Mouse (Mus musculus) testis, postnatal 10 days (tissue): ENCODE measurements around the gene Gm9573.

Source experiments
- DNase-seq: peaks from one replicate; pipeline ENCODE4 v3.0.0; 2021; ENCODE audit warnings: low spot score

The Gm9573 gene

GRCm38 (mm10) chr17:35594456-35594855 is 32.0 kb downstream of the Gm9573 start:
- no peak for DNase-seq

DNA sequence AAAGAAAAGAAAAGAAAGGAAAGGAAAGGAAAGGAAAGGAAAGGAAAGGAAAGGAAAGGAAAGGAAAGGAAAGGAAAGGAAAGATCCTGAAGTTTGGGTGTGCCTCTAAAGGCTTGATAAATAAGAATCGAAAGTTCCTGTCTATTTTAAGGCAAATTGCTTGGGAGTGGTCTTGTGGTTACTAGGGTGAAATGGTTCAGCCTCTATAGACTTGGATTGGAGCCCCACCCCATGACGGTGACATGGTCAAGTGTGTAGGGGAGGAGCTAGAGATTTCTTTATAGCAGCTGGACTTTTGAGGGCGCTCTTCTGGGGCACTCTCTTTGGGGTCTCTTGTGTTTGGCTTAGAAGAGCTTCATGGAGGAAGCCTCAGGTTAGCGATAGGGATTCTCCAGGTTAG is 32.7 kb downstream of the Gm9573 start:
- no peak for DNase-seq

DNA sequence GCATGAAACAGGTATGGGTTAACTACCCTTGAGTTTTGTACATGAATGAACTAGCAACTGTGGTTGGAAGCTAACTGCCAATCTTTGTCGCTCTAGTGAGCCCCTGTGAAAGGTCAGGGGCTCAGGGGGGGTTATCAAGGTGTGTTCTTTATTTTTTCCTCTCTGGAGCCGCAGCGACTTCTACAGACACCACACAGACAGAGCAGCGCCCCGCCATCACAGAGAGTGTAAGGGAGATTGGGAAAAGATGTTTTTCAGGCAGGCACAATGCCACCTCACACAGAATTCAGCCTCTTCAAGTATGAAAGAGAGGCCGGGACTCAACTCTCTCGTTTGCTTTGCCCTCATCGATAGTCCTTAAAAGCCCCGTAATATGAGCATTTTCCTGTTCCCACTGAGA is 34.3 kb downstream of the Gm9573 start:
- no peak for DNase-seq

DNA sequence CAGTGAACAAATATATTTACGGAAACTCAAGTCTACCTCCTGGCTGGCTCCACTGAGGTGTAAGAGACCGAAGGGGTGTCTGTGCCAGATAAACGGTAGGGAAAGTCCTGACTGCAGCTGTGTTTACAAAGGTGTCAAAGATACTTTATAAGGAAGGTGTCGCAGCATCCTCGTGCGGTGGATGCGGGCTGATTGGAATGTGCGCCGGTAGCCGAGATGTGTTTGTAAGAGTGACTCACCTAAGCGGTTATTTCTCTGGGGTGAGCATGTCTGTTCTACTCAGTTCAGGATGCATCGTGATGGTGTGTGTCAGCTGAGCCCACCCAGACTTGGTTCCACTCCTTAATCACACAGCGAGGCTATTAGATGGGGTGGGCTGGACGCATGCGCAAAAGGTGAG is 34.7 kb downstream of the Gm9573 start:
- no peak for DNase-seq

DNA sequence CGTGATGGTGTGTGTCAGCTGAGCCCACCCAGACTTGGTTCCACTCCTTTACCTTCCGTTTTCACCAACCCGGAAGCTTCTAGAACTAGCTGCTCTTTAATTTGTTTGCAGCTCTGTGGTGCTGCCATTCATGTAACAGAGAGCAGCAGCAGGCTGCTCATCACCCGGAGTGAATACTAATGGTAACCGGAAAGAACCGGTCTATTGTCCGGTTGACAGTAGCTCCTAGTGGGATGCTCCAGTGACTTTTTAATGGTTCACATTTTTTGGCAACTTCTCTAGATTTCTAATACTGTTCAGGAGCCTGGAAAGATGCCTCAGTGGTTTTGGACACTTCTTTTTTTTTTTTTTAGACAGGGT is 35.2 kb downstream of the Gm9573 start:
- DNase-seq, result no peak

GRCm38 (mm10) chr17:35590410-35591218 is 35.8 kb downstream of the Gm9573 start:
- DNase-seq, result peak; percentile 90

DNA sequence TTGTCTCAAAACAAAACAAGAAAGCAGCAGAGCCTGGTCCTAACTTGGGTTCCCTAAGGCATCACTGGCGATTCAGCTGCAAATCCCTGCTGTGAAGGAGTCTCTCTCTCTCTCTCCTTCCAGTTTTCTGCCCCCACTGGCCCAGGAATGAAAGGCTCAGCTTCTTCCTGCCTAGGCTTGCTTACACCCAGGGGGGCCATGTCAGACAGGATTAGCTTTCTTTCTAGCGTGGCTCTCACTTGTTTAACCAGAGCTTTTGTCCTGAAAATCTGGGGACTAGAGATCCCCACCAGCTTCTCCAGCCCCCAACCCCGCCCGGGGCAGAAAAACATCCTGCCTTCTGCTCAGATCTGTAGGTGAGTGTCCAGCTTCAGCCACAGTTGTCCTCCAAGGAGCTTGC is 38.0 kb downstream of the Gm9573 start:
- no peak for DNase-seq

DNA sequence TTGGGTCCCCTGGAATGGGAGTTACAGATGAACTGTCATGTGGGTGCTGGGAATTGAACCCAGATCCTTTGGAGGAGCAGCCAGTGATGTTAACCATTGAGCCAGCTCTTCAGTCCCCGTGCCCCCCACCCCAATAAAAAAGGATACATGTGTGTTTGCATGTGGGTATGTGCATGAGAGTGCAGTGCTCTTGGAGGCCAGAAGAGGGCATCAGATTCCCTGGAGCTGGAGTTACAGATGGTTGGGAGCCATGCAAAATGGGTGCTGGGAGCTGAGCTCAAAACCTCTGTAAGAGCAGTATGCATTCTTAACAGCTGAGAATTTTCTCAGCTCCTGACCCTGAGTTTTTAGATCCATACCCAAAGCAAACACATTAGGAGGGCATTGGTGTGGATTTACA is 39.1 kb downstream of the Gm9573 start:
- DNase-seq, result no peak

GRCm38 (mm10) chr17:35584330-35584937 is 42.0 kb downstream of the Gm9573 start:
- DNase-seq, result peak; percentile 90

- no peak for DNase-seq
These were observed 43.5 kb downstream of the Gm9573 start for GRCm38 (mm10) chr17:35582900-35583299.

DNA sequence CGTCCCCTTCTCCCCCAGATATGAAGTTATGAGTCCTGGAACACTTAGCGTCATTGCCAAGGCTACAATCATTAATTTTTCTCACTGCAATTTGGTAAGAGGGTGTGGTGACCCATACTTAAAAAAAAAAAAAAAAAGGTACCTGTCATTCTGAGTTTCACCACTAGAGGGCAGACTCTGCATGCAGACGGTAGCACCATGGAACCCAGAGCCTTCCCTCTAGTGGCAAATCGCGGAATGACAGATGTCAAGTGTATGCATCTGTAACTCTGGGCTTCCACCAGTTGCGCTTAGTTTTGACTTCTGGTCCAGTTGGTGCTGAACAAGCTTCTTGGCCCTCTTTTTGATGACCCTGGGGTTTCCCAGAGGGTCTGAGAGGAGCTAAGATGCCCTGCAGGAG is 48.2 kb downstream of the Gm9573 start:
- peak; percentile 94 for DNase-seq

- DNase-seq, result no peak
These were observed 55.0 kb downstream of the Gm9573 start for GRCm38 (mm10) chr17:35571477-35571876.

- no peak for DNase-seq
These were observed 55.6 kb downstream of the Gm9573 start for GRCm38 (mm10) chr17:35570836-35571235.

- no peak for DNase-seq
These were observed 57.1 kb downstream of the Gm9573 start for GRCm38 (mm10) chr17:35569091-35569944.
